Mouse (Mus musculus): ENCODE results near the gene Vasn. TPM values are rescaled to one million over a fixed set of nuclear protein-coding genes. Genes with fewer than 3 reads are reported as not detected.
A peak's percentile ranks its signal among the peaks of the same experiment; 100 is the strongest.

Gene Vasn
- polyA plus RNA-seq, 1 experiment from 2014 or later = 14.7 TPM

DNA sequence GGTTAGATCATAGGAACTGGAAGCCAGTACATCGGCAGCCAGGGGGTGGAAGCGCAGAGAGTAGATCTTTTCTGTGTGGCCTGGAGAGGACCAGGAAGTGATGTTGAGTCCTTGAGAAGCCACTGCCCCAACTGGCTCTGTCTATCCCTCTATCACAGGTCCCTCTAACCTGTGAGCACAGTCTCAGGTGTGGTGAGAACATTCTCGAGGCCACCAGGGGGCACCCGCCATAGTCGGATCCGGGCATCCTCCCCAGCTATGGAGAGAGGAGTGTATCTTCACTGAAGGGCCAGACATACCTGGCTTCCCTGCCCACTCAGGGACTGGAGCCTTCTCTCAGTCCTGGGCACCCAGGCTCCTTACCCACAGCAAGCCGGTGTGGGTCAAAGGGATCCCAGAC, 7.7 kb upstream of the Vasn start:
- no peak for ATAC-seq (replicated peaks; ENCODE audit: insufficient number of reproducible peaks, insufficient read depth, low FRiP score, low read depth)
- Histone ChIP-seq H3K4me3 (no peak overlapping the region), H3K9ac (no peak overlapping the region), H3K36me3 (no peaks in the 10 kb centered on the region), H3K27me3 (no peaks in the 10 kb centered on the region), H3K4me2 (no peak overlapping the region), H3K9me3 (replicated peaks) (no peaks in the 10 kb centered on the region), H3K27ac (no peak overlapping the region), H3K4me1 (replicated peaks) (peaks cover 30% of the 10 kb centered on the region)
- WGBS = 45% methylated on average over 7 of the region's 7 CpGs

DNA sequence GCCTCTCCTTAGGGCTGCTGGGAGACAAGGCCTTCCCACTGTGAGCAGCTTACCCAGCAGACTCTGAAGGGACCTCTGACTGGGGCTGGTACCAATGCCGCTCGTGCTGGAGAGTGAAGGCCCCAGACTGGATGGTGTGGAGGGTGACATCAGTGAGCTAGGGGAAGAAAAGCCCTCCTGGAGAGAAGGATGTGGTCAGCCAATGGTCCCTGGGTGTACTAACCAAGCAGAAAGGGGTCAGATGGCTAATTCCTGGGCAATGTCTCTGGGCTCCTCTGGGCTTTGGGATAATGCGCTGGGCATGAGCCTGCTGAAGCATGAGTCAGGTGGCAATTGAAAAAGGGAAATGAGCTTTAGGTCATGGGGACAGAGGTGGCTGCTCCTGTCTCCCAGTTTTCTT, 6.1 kb upstream of the Vasn start:
- Histone ChIP-seq H3K9me3 (replicated peaks) (no peaks in the 10 kb centered on the region), H3K27me3 (no peaks in the 10 kb centered on the region), H3K27ac (no peak overlapping the region), H3K36me3 (no peaks in the 10 kb centered on the region), H3K4me3 (no peak overlapping the region), H3K4me2 (no peak overlapping the region), H3K4me1 (replicated peaks) (peaks cover 27% of the 10 kb centered on the region), H3K9ac (no peak overlapping the region)
- WGBS = 96% methylated on average over 3 of the region's 3 CpGs
- ATAC-seq (replicated peaks; ENCODE audit: insufficient number of reproducible peaks, insufficient read depth, low FRiP score, low read depth) = no peak

- H3K27ac ChIP-seq = peak overlapping the region; percentile 25; the same call in 1 of the 2 replicates
Measured at GRCm38 (mm10) chr16:4634681-4635080, 5.1 kb upstream of the Vasn start.

DNA sequence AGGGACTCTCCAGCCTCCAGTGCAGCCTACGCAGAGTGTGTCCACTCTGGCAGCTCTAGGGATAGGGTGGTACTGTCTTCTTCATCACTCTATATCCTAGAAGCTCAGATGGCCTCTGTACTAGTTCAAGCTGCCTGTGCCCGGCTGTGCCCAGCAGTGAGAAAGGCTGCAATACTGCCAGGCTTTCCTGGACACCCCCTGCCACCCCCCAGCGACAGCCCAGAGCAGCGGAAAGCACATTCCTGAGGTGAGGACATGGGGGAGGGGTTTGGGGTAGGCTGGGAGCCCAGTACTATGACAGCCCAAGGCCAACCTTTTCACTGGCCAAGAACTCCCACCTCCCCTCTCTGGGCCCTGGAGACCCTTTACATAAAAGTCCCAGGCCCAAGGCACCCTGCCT, 4.0 kb upstream of the Vasn start:
- no peaks in the 10 kb centered on the region for H3K27me3 ChIP-seq
- H3K9ac ChIP-seq = no peak overlapping the region
- WGBS = 57% methylated on average over 4 of the region's 4 CpGs
- H3K27ac ChIP-seq = no peak overlapping the region
- no peak overlapping the region for H3K4me3 ChIP-seq
- H3K9me3 ChIP-seq (replicated peaks) = no peaks in the 10 kb centered on the region
- no peak for ATAC-seq (replicated peaks; ENCODE audit: insufficient number of reproducible peaks, insufficient read depth, low FRiP score, low read depth)
- peaks cover 38% of the 10 kb centered on the region for H3K4me1 ChIP-seq (replicated peaks)
- no peak overlapping the region for H3K4me2 ChIP-seq
- no peaks in the 10 kb centered on the region for H3K36me3 ChIP-seq

More at GRCm38 (mm10) chr16:4634681-4635080, 5.1 kb upstream of the Vasn start:
- H3K27me3 ChIP-seq = no peaks in the 10 kb centered on the region
- H3K4me3 ChIP-seq = no peak overlapping the region
- ATAC-seq (replicated peaks; ENCODE audit: insufficient number of reproducible peaks, insufficient read depth, low FRiP score, low read depth) = no peak
- no peaks in the 10 kb centered on the region for H3K9me3 ChIP-seq (replicated peaks)
- H3K36me3 ChIP-seq = no peaks in the 10 kb centered on the region
- H3K9ac ChIP-seq = peak overlapping the region; percentile 6; the same call in 1 of the 2 replicates
- WGBS = 59% methylated on average over 9 of the region's 9 CpGs
- H3K4me2 ChIP-seq = no peak overlapping the region
- H3K4me1 ChIP-seq (replicated peaks) = peaks cover 33% of the 10 kb centered on the region

DNA sequence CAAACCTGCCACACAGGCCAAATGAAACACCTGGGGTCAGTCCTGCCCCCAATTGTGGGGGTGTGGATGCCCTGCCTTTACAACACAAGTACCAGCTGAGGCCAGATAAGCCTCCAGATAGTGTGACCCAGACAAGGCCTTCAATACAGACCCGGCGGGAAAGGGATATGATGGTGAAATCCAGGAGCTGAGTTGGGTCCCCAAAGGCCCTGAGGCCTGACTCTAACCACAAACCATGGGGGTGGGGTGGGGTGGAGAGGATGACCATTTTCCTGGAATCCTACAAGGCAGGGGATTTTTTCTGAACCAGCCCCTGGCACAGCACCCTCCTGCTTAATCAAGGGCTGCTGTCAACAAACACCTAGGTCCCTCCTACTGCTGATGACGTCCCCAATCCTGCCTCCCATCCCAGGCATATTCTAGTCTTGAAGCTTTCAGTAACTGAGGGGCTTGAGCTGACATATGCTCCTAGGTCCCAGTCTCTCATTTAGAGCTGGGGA, 800 bp upstream of the Vasn start:
- 62% methylated on average over 3 of the region's 3 CpGs for WGBS
- no peak overlapping the region for H3K27ac ChIP-seq
- no peak overlapping the region for H3K4me2 ChIP-seq
- no peaks in the 10 kb centered on the region for H3K27me3 ChIP-seq
- H3K9ac ChIP-seq = no peak overlapping the region
- no peaks in the 10 kb centered on the region for H3K9me3 ChIP-seq (replicated peaks)
- no peaks in the 10 kb centered on the region for H3K36me3 ChIP-seq
- H3K4me3 ChIP-seq = no peak overlapping the region
- ATAC-seq (replicated peaks; ENCODE audit: insufficient number of reproducible peaks, insufficient read depth, low FRiP score, low read depth) = no peak
- peaks cover 66% of the 10 kb centered on the region for H3K4me1 ChIP-seq (replicated peaks)

DNA sequence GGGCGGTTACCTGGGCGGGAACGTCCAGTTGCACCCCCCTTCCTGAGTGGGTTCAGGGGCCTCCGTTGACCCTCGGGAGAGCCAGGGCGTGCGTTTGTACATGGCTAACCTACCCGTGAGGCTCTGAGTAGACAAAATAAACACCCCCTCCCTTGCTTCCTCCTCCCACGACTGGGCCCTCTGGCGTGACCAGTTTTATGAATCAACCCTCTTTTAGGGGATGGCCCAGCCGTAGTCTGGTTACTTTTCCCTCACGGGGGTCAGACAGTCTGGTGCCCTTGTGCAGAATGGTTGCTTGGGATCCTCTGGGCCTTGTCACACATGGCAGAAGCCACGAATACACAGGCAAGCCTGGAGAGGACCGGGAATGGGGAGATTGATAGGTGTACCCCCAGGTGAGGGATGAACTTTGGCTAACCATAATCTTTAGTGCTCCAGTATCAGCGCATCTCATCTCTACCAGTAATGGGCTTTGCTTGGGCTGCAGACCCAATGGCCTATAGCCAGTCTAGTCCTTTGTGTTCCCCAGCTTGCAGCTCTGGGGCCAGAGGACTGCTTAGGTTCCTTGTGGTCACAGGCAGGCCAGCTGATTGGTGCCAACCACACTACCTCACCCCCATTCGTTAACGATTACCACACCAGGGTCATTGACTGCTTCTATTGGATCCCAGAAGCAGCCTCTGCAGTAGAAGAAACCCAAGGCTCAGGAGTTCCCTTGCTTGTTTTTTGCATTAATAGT, 695 bp downstream of the Vasn start:
- H3K4me1 ChIP-seq (replicated peaks) = peaks cover 66% of the 10 kb centered on the region
- H3K27me3 ChIP-seq = no peaks in the 10 kb centered on the region
- peak overlapping the region; percentile 85 for H3K27ac ChIP-seq
- H3K4me2 ChIP-seq = peak overlapping the region; percentile 72
- WGBS = 5% methylated on average over 17 of the region's 17 CpGs
- H3K36me3 ChIP-seq = no peaks in the 10 kb centered on the region
- no peaks in the 10 kb centered on the region for H3K9me3 ChIP-seq (replicated peaks)
- peak overlapping the region; percentile 65 for H3K4me3 ChIP-seq
- ATAC-seq (replicated peaks; ENCODE audit: insufficient number of reproducible peaks, insufficient read depth, low FRiP score, low read depth) = peak; percentile 4
- H3K9ac ChIP-seq = peak overlapping the region; percentile 79

- Histone ChIP-seq H3K36me3 (no peaks in the 10 kb centered on the region), H3K9ac (peak overlapping the region; percentile 79), H3K4me2 (peak overlapping the region; percentile 72), H3K9me3 (replicated peaks) (no peaks in the 10 kb centered on the region), H3K27me3 (no peaks in the 10 kb centered on the region), H3K4me1 (replicated peaks) (peaks cover 66% of the 10 kb centered on the region), H3K4me3 (peak overlapping the region; percentile 65), H3K27ac (peak overlapping the region; percentile 85)
- no peak for ATAC-seq (replicated peaks; ENCODE audit: insufficient number of reproducible peaks, insufficient read depth, low FRiP score, low read depth)
- WGBS = 24% methylated on average over 3 of the region's 3 CpGs
Measured at GRCm38 (mm10) chr16:4641119-4641838, 1.5 kb downstream of the Vasn start.

DNA sequence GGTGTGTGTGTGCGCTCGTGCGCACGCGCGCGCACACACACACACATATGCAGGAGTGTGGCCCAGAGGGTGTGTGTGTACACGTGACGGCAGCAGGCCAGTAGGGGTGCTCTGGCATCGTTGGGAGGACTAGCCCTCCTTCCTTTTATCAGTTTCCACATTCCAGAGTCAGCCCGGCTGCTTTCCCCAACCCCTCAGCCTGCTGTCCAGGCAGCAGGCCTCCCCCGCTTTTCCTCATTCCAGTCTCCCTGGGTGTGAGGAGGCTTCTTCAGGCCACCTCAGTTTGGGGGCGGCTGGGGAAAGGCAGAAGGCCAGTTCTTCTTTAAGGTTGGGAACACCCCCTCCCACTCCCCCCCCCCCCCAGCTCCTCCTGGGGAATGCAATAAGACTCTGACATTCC, 2.4 kb downstream of the Vasn start:
- H3K27ac ChIP-seq = peak overlapping the region; percentile 85
- ATAC-seq (replicated peaks; ENCODE audit: insufficient number of reproducible peaks, insufficient read depth, low FRiP score, low read depth) = peak; percentile 72
- H3K9me3 ChIP-seq (replicated peaks) = no peaks in the 10 kb centered on the region
- 23% methylated on average over 13 of the region's 13 CpGs for WGBS
- H3K27me3 ChIP-seq = no peaks in the 10 kb centered on the region
- no peaks in the 10 kb centered on the region for H3K36me3 ChIP-seq
- peak overlapping the region; percentile 72 for H3K4me2 ChIP-seq
- H3K4me3 ChIP-seq = peak overlapping the region; percentile 65
- H3K9ac ChIP-seq = peak overlapping the region; percentile 11; the same call in 1 of the 2 replicates
- H3K4me1 ChIP-seq (replicated peaks) = peaks cover 74% of the 10 kb centered on the region

DNA sequence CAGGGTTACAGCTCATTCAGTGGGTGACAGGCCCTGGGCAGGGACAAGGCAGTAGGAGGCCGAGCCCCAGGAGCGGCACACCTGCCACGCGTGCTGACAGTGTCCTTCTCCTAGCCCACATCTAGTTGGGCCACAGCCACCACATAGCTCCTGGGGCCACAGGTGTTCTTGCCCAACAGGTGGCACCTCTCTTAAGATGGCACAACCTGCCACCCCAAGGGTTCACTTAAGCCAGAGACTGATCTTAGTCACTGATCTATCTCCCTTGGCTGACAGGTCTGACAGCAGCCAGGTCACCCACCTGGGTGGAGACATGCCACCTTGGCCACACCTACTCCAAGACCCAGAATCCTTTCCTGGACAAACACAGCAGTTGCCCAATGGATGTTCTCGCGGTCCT, 3.2 kb downstream of the Vasn start:
- Histone ChIP-seq H3K36me3 (no peaks in the 10 kb centered on the region), H3K4me3 (peak overlapping the region; percentile 65), H3K27me3 (no peaks in the 10 kb centered on the region), H3K27ac (peak overlapping the region; percentile 85), H3K4me1 (replicated peaks) (peaks cover 82% of the 10 kb centered on the region), H3K9me3 (replicated peaks) (no peaks in the 10 kb centered on the region), H3K9ac (peak overlapping the region; percentile 11; the same call in 1 of the 2 replicates), H3K4me2 (peak overlapping the region; percentile 72)
- WGBS = 71% methylated on average over 6 of the region's 6 CpGs
- no peak for ATAC-seq (replicated peaks; ENCODE audit: insufficient number of reproducible peaks, insufficient read depth, low FRiP score, low read depth)

DNA sequence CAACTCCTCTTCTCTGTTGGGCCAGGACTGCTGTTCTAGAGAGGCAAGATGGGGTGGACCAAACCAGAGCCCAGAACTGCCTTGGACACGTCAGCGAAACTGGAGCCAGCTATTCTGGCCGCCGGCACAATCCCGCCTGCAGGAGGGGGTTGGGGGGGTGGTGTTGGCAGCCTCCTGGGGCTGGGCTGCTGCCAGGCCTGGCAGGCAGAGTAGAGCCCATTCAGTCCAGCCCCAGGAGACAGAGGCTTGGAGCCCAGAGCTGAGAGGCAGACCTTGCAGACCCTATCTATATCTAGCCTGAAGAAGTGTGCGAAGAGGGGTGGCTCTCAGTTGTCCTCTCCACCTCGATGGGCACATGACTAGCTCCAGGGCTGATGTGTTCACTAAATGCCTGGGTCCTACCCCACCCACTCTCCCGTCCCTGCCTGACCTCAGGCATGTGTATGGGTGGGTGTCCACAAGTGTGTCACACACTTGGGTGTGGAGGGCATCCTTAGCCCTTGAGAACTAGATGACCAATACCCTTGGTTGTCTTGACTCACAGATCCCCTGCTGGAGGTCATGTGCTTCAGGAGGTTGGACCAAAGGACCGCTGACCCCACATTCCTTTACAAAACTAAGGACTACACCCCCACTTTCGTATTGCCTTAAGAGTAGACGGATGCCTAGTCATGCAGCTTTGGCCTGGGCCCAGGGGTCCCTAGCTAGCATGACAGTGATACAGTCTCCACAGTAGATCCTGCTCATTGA, 4.1 kb downstream of the Vasn start:
- H3K4me3 ChIP-seq = no peak overlapping the region
- WGBS = 36% methylated on average over 11 of the region's 11 CpGs

GRCm38 (mm10) chr16:4645867-4646266, 6.1 kb downstream of the Vasn start:
- WGBS = 71% methylated on average over 4 of the region's 4 CpGs
- Histone ChIP-seq H3K4me2 (no peak overlapping the region), H3K36me3 (peaks cover 25% of the 10 kb centered on the region), H3K4me1 (replicated peaks) (peaks cover 90% of the 10 kb centered on the region), H3K27me3 (no peaks in the 10 kb centered on the region), H3K9me3 (replicated peaks) (no peaks in the 10 kb centered on the region), H3K4me3 (no peak overlapping the region), H3K27ac (no peak overlapping the region), H3K9ac (no peak overlapping the region)
- no peak for ATAC-seq (replicated peaks; ENCODE audit: insufficient number of reproducible peaks, insufficient read depth, low FRiP score, low read depth)

More for the DNA sequence above, 4.1 kb downstream of the Vasn start:
- peaks cover 6% of the 10 kb centered on the region; the same call in 1 of the 2 replicates for H3K36me3 ChIP-seq
- no peaks in the 10 kb centered on the region for H3K9me3 ChIP-seq (replicated peaks)
- peak; percentile 64 for ATAC-seq (replicated peaks; ENCODE audit: insufficient number of reproducible peaks, insufficient read depth, low FRiP score, low read depth)
- H3K9ac ChIP-seq = no peak overlapping the region
- H3K27ac ChIP-seq = peak overlapping the region; percentile 85
- peaks cover 90% of the 10 kb centered on the region for H3K4me1 ChIP-seq (replicated peaks)
- no peaks in the 10 kb centered on the region for H3K27me3 ChIP-seq
- H3K4me2 ChIP-seq = peak overlapping the region; percentile 72
